Mouse (Mus musculus) CD8-positive naive resting alpha-beta T cell, adult 2 months (primary cell): ENCODE data around the gene Helb.
"Not testable (repeated sequence)": the region's sequence is repeated elsewhere in the genome, so short reads cannot be mapped to it uniquely, and the experiment has no call there.

Experiments
- DNase-seq, 2 experiments: peaks; one replicate each; pipeline ENCODE4 v3.0.0; 2022; ENCODE audit warnings: low read depth in 2 of 2, low spot score in 2 of 2

The Helb gene

DNA sequence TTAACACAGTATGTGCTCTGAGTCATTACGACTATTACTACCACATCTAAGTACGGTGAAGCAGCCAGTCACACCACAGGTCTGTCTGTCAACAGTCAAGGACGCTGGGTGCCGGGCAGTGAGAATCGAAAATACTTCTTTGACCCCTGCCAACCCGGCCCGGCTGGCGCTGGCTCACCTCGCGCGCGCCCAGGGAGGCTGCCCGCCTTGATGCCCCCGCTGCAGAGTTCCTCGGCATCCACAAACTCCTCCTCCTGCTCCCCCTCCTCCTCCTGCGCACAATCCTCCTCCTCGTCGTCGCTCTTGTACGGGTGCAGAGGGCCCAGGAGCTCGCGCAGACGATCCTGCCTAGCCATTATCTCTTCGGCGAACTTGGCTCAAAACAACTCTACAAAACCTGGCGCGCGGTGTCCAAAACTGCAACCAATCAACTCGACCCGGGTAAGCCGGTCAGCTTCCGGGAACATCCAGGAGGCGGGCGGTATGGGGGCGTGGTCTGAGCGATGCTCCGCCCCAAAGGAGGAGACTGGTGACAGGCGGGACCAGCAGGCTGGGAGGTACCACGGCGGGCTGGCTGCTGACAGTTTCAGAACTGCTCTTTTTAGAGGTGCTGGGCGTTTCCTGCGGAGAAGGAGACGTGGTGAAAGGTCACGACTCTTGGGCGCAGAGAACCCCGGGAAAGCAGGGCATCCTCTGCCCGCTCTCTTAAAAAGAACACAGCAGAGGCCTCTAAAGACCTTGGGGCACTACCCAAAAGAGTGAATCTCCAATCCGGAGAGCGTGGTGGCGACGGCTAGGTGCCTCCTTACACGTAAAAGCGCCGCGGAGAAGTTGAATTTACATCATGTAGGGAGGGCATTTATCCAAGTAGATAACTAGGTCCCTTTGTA, at the start of gene Helb:
Gene Helb (minus strand): TSS at position 481 of the 890 bp plus-strand sequence.
- peak; percentile 99 to 100 for DNase-seq

DNA sequence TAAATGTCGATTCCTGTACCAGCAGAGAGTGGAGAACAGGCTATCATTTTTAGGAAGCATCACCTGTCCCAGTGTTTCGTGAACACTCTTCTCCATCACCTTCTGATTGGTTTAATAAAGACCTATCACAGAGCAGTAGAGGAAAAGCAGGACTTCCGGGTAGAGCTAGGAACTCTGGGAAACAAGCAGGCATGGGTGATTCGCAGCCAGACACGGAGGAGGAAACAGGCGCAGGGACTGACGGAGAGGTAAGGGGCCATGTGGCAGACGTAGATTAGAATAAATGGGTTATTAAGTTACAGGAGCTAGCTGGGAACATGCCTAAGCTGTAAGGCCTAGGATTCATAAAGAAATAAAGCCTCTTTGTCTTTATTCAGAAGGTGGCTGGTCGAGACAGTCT, 47.7 kb upstream of the Helb start:
- DNase-seq: no peak

DNA sequence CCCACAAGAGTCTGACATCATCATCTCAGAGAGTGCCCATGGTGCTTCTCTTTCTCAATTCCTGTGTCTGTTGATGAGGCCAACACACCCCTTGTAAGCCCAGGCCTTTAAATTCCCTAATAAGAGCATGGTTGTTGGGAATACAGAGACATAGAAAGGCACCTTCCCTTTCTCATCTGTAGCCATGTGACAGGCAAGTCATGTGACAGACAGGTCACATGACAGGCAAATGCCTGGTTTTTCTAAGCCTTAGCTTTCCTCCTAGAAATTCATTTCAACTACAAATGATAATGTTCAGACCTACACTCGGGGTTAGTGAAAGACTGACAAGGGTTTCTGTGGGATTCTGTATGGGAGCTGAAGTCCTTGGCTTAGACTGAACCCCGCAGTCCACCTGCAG, 41.1 kb upstream of the Helb start:
- no peak for DNase-seq

DNA sequence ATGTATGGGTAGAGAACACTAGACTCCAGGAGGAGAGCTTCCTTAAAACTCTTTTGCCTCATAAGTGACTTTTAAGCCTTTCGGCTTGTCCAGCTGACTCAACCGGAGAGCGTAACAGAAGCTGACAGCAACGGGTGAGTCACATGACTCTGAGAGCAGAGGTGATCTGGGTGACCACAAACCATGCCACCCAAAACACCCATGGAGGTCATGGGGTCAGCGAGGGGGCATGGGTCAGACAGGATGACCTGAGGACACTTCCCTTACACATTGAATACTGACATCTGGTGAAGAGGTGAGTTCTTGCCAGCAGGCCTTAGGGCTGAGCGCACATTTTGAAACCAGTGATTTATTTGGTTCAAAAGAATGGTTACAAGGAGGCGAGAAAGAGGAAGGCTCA, 38.9 kb upstream of the Helb start:
- no peak for DNase-seq

DNA sequence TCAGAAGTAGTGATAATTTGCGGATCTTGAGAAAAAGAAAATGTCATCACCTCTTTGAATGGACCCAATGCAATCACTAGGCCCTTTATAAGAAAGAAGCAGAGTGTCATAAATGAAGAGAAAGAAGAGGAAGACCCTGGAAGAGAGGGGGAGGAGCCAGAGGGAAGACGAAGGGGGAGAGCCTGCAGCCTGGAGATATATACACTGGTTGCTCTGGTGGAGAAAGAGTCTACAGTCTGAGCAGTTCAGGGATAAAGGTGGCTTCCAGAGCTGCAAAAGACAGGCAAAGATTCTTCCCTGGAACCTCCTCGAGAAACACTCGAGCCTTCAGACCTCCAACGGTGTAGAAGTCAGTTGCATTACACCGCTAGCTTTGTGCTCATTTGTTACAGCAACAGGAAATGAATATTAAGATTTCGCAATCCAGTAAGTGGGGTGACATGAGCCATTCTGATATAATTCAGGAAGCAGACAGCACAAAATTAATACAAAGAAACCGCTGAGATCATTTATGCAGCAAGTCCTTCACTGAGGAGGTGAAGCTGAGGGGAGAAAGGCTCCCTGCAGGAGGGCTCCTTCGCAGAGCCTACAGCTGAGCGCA, 28.2 kb upstream of the Helb start:
- no peak for DNase-seq

DNA sequence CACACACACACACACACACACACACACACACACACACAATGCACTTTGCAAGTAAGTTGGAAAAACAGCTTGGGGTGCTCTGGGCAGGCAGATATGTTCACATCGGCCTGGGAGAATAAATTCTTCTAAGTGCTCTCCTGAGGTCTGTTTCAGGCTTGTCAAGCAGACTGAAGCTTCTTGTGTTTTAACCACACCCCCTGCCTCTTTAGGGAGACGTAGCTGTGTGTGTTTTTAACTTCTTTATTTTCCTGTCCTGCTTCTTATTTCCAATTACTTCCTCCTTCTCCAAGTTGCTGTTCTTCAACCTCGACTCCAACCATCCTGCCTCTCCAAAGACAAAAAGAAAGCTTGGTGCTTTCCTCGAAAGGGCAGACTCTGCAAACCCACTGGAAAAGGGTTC, 27.4 kb upstream of the Helb start:
- no peak for DNase-seq

DNA sequence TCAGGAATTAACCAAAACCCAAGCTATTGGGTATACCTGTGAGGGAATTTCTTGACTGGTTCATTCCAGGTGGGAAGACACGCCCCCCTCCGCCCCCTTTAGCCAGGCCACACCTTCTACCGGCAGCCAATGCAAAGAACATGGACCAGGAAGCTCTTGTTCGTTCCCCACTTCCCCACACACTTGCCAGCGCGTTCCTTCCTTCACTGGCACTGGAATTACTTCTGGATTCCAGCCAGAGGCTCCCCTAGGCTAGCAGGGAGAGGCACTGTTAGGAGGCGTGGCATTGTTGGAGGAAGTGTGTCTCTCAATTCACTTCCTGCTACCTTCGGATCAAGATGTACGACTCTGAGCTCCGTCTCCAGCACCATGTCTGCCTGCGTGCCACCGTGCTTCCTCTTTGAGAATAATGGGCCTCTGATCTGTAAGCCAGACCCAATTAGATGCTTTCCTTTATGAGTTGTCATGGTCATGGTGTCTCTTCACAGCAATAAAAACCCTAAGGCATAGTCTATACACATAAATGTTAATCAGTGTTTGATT, 23.3 kb upstream of the Helb start:
- DNase-seq: no peak

DNA sequence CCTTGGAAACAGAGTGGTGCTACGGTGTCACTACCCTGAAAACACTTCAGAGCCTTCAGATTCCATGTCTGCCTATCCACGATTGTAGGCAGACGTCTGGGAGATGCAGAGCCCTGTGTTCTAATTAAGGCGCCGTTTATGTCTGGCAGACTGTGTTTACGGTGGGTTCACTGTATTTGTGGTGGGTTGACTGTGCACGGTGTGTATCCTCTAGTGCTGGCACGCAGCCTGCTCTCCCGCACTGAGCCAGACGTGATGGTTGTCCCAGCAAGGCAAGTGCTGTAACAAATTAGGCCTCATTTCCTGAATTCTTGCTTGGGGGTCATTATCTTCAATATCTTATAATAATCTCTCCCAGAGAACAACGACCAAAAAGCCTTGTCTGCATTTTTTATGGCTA, 20.9 kb upstream of the Helb start:
- DNase-seq: no peak

DNA sequence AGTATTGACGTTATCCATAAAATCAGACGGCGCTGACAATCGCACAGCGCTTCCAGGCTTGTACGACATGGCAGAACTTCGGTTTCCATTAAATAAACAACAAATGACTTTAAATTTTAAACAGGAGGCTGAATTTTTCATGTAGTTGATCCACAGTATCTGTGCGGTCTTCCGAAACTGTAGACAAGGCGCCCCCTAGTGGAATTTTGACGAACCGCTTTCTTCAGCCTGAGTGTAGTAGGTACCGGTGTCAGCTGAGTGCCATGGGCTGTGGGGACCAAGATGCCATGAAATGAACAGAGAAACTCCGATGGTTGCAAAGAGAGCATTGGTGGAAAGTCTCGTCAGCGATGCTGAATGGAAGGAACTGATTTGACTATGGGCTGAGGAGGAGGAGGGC, 17.8 kb upstream of the Helb start:
- peak in 1 of 2 experiments; percentile 35 for DNase-seq

DNA sequence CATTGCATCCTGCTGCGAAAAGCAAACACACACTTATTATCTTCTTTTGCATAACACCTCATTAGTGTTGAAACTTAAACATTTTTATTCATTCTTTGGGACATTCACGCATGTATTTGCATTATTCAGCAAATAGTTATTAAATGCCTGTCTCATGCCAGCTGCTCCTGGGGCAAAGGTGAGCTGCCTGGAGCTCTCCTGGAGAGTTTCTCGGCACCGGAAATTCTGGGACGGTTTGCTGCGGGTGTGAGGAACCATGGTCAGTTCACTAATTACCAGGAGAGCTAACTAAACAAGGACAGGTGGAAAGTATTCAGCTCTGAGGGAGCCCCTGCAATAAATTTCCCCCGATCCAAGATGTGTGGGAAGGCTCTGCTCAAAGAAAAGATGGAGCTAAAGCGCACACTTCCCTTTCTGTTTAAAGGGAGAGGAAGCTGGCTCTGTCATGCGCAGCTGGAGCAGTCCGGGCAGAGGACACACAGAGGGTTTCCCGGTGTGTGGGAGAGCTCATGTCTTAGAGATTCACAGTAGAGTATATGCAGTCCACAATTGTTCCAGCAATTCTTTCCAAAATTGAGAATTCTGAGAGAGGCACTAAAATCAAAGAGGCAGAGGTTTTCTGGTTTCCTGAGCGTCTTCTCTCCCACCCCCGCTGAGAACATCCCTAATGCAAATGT, 16.0 kb upstream of the Helb start:
- DNase-seq: no peak

DNA sequence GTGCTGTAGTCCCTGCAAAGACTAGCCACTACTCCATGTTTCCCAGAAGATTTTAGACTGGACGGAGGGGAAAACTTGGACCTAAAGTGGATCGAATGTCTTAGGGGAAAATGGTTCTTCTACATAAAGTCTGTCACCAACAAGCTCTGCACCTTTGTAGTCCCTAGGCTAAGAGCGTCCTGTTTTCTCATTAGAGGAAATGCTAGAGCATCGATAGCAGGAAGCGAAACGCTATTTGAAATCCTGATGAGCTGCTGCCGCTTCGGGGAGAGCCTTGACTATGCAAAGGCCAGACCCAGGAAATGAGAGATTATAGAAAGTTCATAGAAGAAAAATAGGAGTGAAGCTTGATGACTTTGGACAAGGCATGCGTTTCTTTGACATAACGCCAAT, 12.7 kb upstream of the Helb start:
- DNase-seq: no peak

DNA sequence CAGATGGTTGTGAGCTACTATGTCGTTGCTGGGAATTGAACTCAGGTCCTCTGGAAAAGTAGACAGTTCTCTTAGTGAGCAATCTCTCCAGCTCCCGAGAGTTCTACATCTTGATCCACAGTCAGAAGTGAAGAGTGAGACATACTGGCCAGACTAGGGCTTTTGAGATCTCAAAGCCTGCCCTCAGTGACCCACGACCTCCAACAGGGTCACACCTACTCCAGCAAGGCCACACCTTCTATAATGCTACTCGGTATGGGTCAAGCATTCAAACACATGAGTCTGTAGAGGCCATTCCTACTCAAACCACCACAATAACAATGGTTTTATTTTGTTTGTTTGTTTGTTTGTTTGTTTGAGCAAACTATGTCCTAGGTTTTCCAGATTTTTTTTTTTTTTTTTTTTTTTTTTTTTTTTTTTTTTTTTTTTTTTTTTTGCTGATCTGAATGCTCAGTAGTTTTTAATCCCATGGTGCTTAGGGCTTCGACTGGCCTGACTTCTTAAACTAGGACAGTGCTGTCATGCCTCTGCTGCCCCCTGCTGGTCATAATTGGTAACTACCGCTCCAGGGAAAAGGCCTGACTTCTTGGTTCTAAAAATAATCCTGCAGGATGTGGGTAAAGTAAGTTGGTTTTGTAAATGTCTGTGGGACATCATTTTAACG, 12.1 kb upstream of the Helb start:
- DNase-seq: peak; percentile 77 to 83

DNA sequence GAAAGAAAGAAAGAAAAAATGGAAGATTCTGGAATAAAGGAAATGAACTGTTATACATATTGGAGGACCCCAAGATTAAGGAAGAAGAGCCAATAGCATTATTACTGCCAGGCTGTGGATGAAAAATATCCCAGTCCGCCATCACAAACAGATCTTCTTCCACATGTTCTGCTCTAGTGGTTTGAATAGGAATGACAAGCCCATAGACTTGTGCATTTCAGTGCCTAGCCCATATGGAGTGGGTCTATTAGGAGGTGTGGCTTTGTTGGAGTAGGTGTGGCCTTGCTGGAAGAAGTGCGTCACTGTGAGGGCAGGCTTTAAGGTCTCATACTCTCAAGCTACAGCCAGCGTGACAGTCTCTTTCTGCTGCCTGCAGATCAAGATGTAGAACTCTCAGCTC, 10.9 kb upstream of the Helb start:
- no peak for DNase-seq

DNA sequence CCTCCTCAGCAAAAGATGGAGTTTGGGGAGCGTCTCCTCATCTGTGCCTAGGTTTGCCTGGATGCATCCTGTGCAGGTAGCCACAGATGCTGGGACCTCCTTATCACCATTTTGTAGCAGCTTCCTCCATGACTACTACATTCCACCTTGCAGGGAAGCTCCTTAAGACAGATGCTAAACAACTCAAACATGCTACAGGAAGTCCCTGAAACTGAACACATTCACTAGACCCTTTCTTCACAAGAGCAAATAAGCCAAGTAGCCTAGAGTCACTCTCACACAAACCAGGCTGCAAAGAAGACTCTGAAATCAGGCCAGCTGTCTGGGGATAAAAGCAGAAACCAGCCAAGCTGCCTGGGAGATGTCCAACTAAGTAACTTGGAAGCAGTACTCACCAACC, 2.5 kb upstream of the Helb start:
- DNase-seq: no peak

DNA sequence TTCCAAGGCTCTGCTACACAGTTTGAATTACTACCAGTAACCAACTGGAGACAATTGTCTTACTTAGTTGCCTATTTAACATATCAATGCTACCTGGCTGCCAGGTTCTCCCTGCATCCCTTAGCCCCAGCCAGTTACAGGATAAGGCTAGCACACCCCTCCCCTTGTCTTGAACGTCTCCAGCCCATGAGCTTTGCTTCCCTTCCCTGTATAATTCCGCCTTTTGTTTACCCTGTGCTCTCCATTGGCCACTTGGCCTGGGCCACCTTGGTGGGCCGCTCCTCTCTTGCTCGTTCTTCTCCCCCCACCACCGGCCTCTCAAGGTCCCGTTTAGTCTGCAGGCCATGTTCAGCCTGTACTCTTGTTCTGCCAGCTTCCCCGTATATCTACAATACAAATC, 1.7 kb upstream of the Helb start:
- no peak for DNase-seq

DNA sequence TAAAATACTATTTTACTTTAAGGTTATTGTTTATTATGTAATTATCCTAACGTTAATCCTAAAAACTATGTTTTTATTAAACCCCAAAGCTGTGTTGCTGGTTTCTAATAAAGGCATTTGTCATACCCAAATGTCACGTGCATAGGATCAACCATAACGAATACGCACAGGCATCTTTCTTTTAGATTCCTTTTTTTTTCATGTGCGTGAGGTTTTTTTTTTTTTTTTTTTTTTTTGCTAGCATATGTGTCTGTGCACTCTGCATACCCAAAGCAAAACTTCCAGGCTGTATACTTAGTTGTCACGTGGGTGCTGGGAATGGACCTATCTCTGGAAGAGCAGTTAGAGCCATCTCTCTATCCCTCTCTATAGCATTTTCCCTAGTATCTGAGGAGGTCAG, 1.2 kb upstream of the Helb start:
- no peak for DNase-seq

DNA sequence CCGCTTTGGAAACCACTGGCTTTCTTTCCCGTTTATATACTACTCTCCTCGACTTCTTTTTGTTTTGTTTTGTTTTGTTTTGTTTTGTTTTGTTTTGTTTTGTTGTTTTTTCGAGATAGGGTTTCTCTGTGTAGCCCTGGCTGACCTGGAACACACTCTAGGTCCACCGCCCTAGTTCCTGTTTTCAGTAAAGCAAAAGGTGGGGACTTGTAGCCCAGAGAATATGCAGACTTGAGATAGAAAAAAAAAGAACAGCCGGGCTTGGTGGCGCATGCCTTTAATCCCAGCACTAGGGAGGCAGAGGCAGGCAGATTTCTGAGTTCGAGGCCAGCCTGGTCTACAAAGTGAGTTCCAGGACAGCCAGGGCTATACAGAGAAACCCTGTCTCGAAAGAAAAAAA, 695 bp upstream of the Helb start:
- not testable (repeated sequence) for DNase-seq

DNA sequence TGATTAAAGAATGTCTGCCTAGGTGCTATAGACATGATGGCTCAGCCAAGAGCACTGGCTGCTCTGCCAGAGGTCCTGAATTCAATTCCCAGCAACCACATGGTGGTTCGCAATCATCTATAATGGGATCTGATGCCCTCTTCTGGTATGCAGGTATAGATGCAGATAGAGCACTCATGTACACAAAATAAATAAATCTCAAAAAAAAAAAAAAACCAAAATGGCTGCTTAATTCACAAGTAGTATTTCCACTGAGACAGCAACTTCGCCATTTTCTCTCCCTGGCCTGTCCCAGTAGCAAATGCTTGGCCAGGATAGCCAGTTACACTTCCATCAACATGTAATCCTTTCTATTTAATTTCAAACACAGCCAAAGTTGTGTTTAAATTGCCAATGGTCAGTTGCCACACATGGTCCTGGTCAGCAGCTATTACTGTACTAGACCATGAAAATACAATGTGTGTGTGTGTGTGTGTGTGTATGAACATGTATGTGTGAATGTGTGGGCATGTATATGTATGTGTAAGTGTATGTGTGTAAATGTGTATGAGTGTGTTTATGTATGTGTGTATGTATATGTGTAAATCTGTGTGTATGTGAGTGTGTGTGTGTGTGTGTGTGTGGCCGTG, 982 bp downstream of the Helb start:
- no peak for DNase-seq

DNA sequence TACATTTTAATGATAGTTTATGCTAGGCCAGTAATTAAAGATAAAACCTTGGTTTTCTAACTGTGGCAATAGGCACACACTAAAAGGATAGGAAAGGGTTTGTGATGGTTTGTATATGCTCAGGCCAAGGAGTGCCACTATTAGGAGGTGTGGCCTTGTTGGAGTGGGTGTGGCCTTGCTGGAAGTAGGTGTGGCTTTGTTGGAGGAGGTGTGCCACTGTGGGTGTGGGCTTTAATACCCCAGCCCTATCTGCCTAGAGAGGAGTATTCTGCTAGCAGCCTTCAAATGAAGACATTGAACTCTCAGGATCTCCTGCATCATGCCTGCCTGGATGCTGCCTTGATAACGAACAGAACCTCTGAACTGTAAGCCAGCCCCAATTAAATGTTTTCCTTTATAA, 12.0 kb downstream of the Helb start:
- DNase-seq: no peak

DNA sequence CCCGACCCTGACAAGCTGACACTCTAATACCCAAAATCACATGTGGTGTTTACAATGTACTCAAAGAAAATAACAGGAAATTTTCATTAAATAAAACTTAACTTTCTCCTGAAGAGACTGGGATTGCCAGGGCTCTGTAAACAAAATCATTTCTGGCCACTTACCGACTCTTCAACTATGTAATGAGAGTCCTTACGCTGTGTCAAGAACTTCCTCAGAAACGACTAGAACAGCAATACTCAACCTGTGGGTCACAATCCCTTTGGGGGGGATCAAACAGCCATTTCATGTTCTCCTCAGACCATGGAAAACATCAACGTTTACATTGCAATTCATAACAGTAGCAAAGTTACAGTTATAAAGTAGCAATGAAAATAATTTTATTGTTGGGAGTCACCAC, 15.2 kb downstream of the Helb start:
- no peak for DNase-seq

DNA sequence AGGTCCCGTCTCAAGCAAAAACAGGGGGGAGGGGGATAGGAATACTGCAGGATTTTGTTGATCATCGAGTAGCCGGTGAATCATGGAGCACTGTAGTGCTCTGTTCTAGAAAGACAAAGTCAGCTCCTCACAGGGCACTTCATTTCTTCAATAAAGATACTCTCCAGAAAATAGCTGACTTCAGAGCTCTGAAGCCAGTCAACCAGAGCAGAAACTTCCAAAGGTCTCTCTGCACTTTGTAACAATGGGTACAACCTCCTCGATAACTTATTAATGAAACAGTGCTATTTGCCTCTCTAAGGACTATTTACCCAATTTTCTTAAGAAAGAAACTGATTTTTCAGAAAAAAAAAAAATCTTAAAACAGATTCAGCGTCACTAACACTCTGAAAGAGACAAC, 17.1 kb downstream of the Helb start:
- no peak for DNase-seq
